Mouse (Mus musculus) kidney, postnatal 25 days (tissue): ENCODE results near the gene Gm13539.

Experiments used
- DNase-seq, 2 experiments: peaks; one replicate each; pipeline ENCODE4 v3.0.0; 2021; ENCODE audit warnings: mixed read lengths in 2 of 2

Gm13539 gene

GRCm38 (mm10) chr2:25828344-25828947 is 46.4 kb downstream of the Gm13539 start:
- peak in 1 of 2 experiments; percentile 9 for DNase-seq

- peak in 1 of 2 experiments; percentile 2 for DNase-seq
Observed at GRCm38 (mm10) chr2:25830786-25831185, 48.7 kb downstream of the Gm13539 start.

DNA sequence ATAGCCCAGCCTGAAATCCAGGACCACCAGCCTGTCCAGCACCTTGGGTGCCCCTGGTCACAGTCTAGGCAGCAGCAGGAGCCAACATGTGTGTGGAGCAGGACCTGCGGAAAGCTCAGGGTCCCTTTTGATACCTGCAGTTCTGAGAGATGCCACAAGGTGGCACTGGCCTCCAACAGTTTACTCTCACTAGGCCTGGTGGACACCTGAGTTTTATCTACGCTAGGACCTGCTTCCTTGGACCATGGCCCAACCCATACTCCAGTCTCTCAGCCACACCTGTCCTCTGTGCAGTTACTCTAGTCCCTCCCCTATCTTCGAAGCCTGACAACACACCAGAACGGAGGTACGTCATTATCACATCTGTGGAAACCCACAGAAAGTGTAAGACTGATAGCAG is 54.2 kb downstream of the Gm13539 start:
- DNase-seq: peak; percentile 56 to 81
